Mouse (Mus musculus) liver (tissue): ENCODE measurements around the gene Mlip.
"Not testable (repeated sequence)": the region's sequence is repeated elsewhere in the genome, so short reads cannot be mapped to it uniquely, and the experiment has no call there.

Experiments
- DNase-seq: peaks from one replicate; pipeline ENCODE4 v3.0.0-alpha.2; 2020; ENCODE audit warnings: mixed read lengths

Mlip gene

DNA sequence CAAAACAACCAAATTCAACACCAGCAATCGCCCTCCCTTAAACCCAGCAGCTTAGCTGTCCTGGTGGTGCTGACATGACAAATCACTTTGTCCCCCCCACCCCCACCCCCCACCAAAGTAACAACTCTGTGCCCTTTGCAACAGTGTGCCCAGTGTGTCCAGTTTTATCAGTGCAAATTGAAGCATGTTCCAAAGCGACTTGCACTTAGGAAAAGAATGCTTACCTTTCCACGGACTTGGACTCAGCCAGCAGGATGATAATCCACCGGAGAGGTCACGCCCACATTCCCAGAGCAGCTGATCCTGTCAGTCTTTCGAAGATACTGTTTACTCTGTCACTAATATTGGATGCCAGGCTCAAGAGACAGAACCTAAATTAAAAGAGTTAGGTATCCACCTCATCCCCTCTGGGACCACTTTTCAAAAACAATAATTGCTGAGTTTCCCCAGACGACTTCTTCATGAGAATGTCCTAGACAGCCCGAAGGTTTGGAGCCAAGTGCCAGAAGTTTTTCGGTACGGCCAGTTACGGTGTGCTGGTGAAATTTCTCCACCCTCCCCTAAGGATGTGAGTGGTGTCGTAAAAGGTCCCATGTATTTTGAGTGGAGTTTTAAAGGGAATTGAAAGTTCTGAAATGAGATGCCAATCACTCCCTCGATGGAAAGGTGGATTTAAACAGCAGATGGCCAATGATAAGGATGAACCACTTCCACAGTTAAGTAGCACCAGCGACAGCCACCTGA, at the start of gene Mlip:
Gene Mlip (minus strand): TSS at position 538 of the 744 bp plus-strand sequence.
- no peak for DNase-seq

DNA sequence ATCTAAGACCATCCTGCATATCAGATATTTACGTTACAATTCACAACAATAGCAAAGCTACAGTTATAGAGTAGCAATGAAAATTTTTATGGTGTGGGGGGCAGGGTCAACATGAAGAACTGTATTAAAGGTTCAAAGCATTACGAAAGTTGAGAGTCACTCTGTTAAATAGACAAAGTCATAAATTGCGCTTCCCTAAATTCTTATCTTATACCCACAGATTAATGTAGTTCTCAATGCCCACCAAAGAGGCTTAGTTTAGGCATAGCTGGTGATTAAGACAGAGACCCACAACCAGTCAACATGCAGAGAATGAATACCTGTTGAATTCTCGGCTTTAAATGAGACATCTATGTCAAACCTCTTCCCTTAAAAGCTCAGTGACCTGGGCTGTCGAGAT, 47.0 kb upstream of the Mlip start:
- DNase-seq = no peak

GRCm38 (mm10) chr9:77398856-77399631, 46.3 kb upstream of the Mlip start:
- no peak for DNase-seq

DNA sequence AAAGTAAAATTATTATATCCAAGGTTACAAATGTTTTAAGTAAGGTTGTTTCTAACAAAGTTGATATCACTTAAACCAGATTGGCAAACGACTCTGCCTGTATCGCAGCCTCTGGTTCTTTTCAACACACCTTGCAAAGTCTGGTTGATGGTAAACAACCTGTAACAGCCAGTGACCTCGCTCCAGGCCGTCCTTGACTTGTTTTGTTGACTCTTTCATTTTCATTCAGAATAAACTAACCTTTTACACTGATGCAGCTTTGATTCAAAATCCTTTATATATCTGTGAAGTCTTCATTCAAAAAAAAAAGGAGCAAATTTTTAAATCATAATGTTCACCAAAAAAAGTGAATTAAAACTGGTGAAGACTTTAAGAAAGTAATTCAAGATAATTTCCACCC, 44.3 kb upstream of the Mlip start:
- DNase-seq = no peak

DNA sequence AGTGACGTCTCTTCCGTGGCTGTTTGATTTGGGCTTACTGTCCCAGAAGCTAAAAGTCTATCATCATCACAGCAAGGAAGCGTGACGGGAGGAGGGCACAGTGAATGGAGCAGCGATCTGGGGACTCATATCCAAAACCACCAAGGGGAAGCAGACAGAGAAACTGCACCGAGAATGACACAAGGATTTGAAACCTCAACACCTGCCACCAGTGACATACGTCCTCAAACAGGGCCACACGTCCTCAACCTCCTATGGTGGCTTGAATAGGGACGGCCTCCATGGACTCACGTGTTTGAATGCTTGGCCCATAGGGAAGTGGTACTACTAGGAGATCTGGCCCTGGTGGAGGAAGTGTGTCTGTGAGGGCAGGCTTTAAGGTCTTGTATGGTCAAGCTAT, 38.5 kb upstream of the Mlip start:
- DNase-seq = no peak

- no peak for DNase-seq
These were observed 36.2 kb upstream of the Mlip start for GRCm38 (mm10) chr9:77388956-77389355.

GRCm38 (mm10) chr9:77386751-77387150, 34.0 kb upstream of the Mlip start:
- no peak for DNase-seq

DNA sequence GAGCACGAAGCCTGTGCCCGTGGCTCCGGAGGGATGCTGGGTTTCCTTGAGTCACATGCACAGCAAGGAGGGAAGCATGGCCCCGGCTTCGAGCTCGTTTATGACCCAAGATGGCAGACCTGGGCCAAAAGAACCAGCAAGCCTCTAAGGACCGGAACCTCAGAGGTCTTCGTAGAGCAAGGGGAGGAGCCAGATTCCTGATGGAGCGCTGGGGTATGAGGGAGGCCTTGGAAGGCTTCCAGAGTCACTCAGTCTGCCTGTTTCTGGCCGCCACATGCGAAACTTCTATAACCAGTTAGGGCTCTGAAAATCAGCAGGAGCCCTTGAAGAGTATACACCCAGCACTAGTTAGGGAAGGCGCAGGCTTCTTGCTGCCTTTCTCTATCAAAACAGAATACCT, 32.8 kb upstream of the Mlip start:
- no peak for DNase-seq

- no peak for DNase-seq
These were observed 31.9 kb upstream of the Mlip start for GRCm38 (mm10) chr9:77384651-77385050.

GRCm38 (mm10) chr9:77383951-77384350, 31.2 kb upstream of the Mlip start:
- no peak for DNase-seq

GRCm38 (mm10) chr9:77382514-77382913, 29.7 kb upstream of the Mlip start:
- DNase-seq = no peak

DNA sequence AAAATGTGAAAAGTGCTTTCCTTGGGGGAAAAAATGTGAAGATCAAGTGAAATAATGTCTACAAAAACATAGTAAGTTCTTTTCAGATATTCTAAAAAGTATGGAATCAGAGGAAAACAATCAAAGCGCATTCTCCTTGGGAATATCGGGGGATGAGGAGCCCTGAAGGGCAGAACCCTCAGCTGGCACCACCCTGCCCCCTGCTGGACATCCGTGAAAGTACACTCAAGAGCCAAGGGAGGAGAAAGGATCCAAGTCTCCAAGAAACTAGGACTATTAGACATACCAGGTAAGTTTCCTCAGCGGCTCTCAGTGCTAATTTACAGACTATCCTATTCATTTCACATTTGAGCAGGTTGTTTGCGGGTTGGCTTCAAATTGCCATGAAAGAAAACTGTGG, 28.8 kb upstream of the Mlip start:
- DNase-seq = peak; percentile 65

DNA sequence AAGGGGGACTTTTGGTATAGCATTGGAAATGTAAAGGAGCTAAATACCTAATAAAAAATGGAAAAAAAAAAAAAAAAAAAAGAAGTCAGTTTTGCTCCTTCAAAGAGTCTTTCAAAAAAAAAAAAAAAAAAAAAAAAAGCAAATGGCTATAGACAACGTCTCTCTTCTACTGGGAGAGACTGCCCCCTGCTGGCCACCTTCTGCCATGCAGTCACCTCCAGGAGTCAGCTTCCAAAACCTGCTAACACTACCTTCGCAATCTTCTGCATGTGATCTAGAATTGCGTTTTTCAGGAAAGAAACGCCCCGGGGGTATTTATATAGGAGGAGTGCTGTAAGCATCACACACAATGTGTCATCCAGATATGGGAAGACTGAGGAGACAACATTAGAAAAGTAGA, 26.9 kb upstream of the Mlip start:
- peak; percentile 73 for DNase-seq

GRCm38 (mm10) chr9:77377696-77378095, 24.9 kb upstream of the Mlip start:
- no peak for DNase-seq

- DNase-seq = no peak
These were observed 24.3 kb upstream of the Mlip start for GRCm38 (mm10) chr9:77377082-77377481.

DNA sequence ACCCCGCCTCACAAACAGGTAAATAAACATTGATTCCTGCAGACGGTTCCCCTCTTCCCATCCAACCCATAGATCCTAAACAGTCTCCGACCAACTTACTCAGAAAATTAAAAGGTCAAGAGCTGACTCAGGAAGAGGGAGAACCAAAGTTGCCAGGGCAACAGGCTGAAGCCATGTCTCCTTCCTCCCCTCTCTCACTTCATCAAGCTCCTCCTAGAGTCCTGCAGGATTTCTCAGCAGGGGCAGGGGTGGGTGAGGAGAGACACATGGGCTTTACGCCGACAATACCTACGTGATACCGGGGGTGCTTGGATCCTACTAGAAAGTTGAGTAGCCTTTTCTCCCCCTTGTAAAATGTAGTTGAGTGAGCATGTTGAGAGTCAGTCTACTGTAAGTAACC, 23.8 kb upstream of the Mlip start:
- no peak for DNase-seq

DNA sequence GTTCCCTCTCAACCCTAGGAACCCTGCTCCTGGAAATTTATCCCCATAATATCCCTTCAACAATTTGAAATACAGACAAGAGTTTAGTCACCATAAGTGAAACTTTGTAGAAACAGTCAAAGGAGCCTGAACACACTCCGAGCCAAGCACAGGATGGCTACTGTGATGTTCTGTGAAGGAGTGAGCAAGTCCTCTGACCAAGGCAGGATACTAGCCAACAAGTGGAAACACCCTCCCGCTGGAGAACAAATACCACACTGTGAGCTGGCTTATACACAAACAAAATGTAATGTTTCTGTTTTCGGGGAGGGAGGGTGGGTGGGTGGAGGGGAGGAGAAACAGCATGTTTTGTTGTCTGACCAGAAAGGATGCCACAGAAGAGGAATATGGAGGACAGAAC, 17.9 kb upstream of the Mlip start:
- DNase-seq = no peak

DNA sequence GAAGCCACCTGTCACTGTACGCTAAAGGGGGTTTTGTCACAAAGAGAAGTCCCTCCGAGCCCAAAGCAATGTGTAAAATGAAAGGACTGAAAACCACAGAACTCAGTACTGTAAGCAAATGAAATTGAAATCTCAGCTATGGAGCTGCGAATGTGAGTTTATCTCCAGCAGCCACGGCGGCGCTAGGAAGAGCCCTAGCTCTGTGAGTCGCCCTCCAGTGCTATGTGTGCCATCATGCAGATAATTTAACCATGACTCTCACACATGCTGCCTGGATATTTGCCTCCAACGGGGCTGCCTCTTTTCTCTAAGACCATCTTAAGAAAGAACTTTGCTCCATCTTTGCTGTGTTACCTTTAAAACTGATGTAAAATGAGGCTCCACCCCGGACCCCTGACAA, 16.5 kb upstream of the Mlip start:
- DNase-seq = no peak

GRCm38 (mm10) chr9:77364681-77365080, 11.9 kb upstream of the Mlip start:
- DNase-seq = not testable (repeated sequence)

DNA sequence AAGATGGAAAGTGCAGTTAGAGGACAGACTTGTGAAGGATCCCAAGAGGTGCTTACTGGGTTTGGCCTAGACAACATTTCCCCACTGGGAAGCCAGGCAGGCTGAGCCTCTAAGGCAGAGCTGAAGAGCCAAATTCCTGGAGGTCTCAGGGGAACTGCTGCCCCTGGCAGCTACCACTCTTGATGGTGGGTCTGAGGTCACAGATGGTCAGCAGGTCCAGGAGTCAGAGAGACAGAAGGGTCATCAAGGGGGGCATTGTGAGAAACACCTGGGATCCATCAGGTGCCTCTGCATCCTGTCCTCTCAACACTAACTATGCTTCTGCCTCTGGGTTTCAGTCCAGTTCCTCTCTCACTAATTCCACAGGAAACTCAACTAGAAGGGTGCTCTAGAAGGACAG, 10.1 kb upstream of the Mlip start:
- DNase-seq = no peak

- no peak for DNase-seq
These were observed 7.9 kb upstream of the Mlip start for GRCm38 (mm10) chr9:77360654-77361053.

GRCm38 (mm10) chr9:77359278-77359973, 6.7 kb upstream of the Mlip start:
- DNase-seq = no peak

DNA sequence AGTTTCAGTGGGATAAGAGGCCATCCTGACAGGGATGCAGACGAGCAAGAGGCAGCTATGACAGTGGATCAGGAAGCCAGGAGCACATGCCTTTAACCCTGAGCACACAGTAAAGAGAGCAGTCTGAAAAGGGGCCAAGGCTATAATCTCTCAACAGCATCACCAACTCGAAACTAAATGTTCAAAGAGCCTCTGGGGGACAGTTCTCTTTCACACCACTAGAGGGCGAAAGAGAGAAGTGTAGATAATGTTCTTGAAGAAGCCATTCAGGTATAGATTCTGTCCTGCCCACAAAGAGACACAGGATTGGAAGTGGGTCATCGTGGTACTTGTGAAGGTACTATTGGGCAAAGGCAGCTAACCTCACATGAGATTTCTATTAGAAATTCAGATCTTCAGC, 1.2 kb upstream of the Mlip start:
- no peak for DNase-seq

DNA sequence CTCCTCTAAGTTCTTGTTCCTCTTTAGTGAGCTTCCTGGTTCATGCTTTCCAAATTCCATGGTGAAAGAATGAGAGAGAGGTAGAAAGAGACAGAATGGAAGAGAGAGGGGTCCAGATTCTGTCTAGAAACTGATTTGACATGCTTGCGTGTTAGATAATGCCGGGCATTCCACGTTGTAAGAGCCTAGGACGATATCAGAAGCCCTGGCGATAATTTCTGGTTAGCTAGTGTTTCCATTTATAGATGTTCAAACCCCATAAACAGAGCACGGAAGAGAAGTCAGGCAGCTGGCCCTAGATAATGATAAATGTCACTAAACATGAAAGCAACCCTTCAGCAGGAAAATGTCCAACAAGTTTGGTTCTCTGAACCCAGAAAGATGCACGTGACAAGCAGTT, 5.1 kb downstream of the Mlip start:
- DNase-seq = no peak
